Mouse (Mus musculus) CH12.LX (cell line): ENCODE data around the gene Setx.

Source experiments
- CHD1 ChIP-seq: IDR thresholded peaks from 2 replicates; pipeline ENCODE4 v1.6.1; 2012; ENCODE audit warnings: low read depth, low read length, improper control_type of control experiment, inconsistent platforms
- CTCF ChIP-seq, 2 experiments: IDR thresholded peaks in 1 of 2; conservative IDR thresholded peaks in 1 of 2; 2 replicates each; pipeline ENCODE4 v1.5.1; 2011 to 2012; ENCODE audit warnings: low read depth in 2 of 2, low read length in 2 of 2, improper control_type of control experiment in 1 of 2, inconsistent platforms in 1 of 2, mild to moderate bottlenecking in 1 of 2, moderate library complexity in 1 of 2
- EP300 ChIP-seq: IDR thresholded peaks from 2 replicates; pipeline ENCODE4 v1.6.1; 2011; ENCODE audit warnings: low read length, improper control_type of control experiment
- GABPA ChIP-seq: IDR thresholded peaks from 2 replicates; pipeline ENCODE4 v1.6.1; 2012; ENCODE audit warnings: low read depth, low read length, improper control_type of control experiment, inconsistent platforms; ENCODE audit not compliant: insufficient replicate concordance
- HCFC1 ChIP-seq: IDR thresholded peaks from 2 replicates; pipeline ENCODE4 v1.6.1; 2012; ENCODE audit warnings: low read depth, mild to moderate bottlenecking, inconsistent platforms, low read length, improper control_type of control experiment
- IRF4 ChIP-seq: IDR thresholded peaks from 2 replicates; pipeline ENCODE4 v1.6.1; 2014; ENCODE audit warnings: low read depth, mild to moderate bottlenecking, inconsistent platforms, low read length, improper control_type of control experiment
- MYC ChIP-seq: IDR thresholded peaks from 2 replicates; pipeline ENCODE4 v1.6.1; 2011; ENCODE audit warnings: low read depth, mild to moderate bottlenecking, improper control_type of control experiment, low read length
- NELFE ChIP-seq: IDR thresholded peaks from 2 replicates; pipeline ENCODE4 v1.6.1; 2011; ENCODE audit warnings: low read depth, low read length, improper control_type of control experiment
- POLR2A ChIP-seq: IDR thresholded peaks from 2 replicates; pipeline ENCODE4 v1.6.1; 2011; ENCODE audit warnings: low read depth, mild to moderate bottlenecking, improper control_type of control experiment, low read length
- TBP ChIP-seq: conservative IDR thresholded peaks from 2 replicates; pipeline ENCODE4 v1.6.1; 2011; ENCODE audit warnings: low read depth, low read length, improper control_type of control experiment
- UBTF ChIP-seq: IDR thresholded peaks from 2 replicates; pipeline ENCODE4 v1.6.1; 2012; ENCODE audit warnings: low read depth, mild to moderate bottlenecking, inconsistent platforms, low read length, improper control_type of control experiment, moderate library complexity
- USF2 ChIP-seq: conservative IDR thresholded peaks from 2 replicates; pipeline ENCODE4 v1.6.1; 2011; ENCODE audit warnings: low read depth, low read length, improper control_type of control experiment
- ZNF384 ChIP-seq: IDR thresholded peaks from 2 replicates; pipeline ENCODE4 v1.6.1; 2012; ENCODE audit warnings: low read depth, low read length, improper control_type of control experiment, inconsistent platforms

DNA sequence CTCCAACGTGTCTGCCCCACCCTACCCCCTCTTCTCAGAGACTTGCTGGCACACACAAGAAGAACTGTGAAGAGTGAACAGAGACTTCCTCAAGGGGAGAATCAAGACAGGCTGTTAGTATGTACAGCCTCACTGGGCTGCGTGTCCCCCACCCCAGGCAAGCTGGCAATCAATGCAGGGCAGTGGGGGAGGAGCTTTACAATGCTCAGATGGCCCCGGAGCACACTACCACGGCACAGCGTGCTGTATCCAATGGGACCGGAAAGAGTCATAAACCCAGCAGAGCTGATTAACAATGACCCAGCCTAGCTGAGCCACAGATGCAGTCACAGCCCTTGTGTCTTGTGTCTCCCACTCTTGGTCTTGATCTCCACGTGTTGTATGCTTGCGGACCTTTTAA is 25.2 kb upstream of the Setx start:
- TF ChIP-seq TBP (no peak), MYC (no peak), POLR2A (no peak), CTCF (conservative IDR thresholded peaks at IDR 0.05 in 1 of 2, IDR thresholded peaks at IDR 0.05 in 1 of 2; ENCODE audit: low read depth in 2 of 2, low read length in 2 of 2) (no peak), NELFE (no peak), CHD1 (no peak), USF2 (no peak), EP300 (no peak), ZNF384 (no peak), IRF4 (no peak), GABPA (no peak), UBTF (no peak), HCFC1 (no peak)
